Mouse (Mus musculus) liver, embryonic 14.5 days (tissue): ENCODE measurements at regions not wholly inside any gene's neighbourhood (a gene's known extent, or its start where the extent isn't known, plus 50 kb on each side); places are given as distances from the start of the nearest gene placed in this dataset.

Source experiments
- ATAC-seq: fragments of 200-750 bp; cut with Nextera tagmentation; 2 replicates; pipeline ENCODE4 v1.8.0; 2017; ENCODE audit warnings: moderate number of reproducible peaks, mild to moderate bottlenecking, moderate library complexity; ENCODE audit not compliant: insufficient read depth
- DNase-seq, 3 experiments: peaks; one replicate each; pipeline ENCODE4 v3.0.0-alpha.2; 2012 to 2013; ENCODE audit warnings: low read depth in 3 of 3, low spot score in 3 of 3
- H3K27ac ChIP-seq: fragments of 300-500 bp; sonication (generic); 2 replicates; pipeline ENCODE4 v1.5.1; 2014; ENCODE audit warnings: moderate library complexity, mild to moderate bottlenecking, control low read depth, inconsistent platforms
- H3K27me3 ChIP-seq: fragments of 300-500 bp; sonication (generic); 2 replicates; pipeline ENCODE4 v1.6.1; 2014; ENCODE audit warnings: mild to moderate bottlenecking, low read length, moderate library complexity; ENCODE audit not compliant: control insufficient read depth, insufficient read depth
- H3K36me3 ChIP-seq: fragments of 300-500 bp; sonication (generic); replicated peaks from 2 replicates; pipeline ENCODE4 v1.6.1; 2014; ENCODE audit warnings: low read depth; ENCODE audit not compliant: control insufficient read depth, insufficient read depth
- H3K4me1 ChIP-seq, 2 experiments: fragments of 200-500 bp in 1 of 2; fragments of 300-500 bp in 1 of 2; sonication (generic) in 1 of 2; replicated peaks; 2 replicates each; pipeline ENCODE4 v1.6.1; 2012 to 2014; ENCODE audit warnings: antibody characterized with exemption in 1 of 2, inconsistent platforms in 1 of 2, low read length in 1 of 2; ENCODE audit not compliant: control insufficient read depth in 2 of 2, insufficient read depth in 2 of 2
- H3K4me2 ChIP-seq: fragments of 300-500 bp; sonication (generic); 2 replicates; pipeline ENCODE4 v1.6.1; 2014; ENCODE audit warnings: low read depth, mild to moderate bottlenecking, control low read depth, moderate library complexity
- H3K4me3 ChIP-seq, 2 experiments: fragments of 200-500 bp in 1 of 2; fragments of 300-500 bp in 1 of 2; sonication (generic) in 1 of 2; 2 replicates each; pipeline ENCODE4 v1.5.1; 2012 to 2014; ENCODE audit warnings: low read depth in 2 of 2, low read length in 2 of 2, mild to moderate bottlenecking in 2 of 2, control low read depth in 1 of 2, inconsistent platforms in 1 of 2, moderate library complexity in 1 of 2; ENCODE audit not compliant: insufficient read depth in 1 of 2
- H3K9ac ChIP-seq: fragments of 300-500 bp; sonication (generic); replicated peaks from 2 replicates; pipeline ENCODE4 v1.6.1; 2014; ENCODE audit warnings: mild to moderate bottlenecking, control low read depth, moderate library complexity
- H3K9me3 ChIP-seq: fragments of 300-500 bp; sonication (generic); 2 replicates; pipeline ENCODE4 v1.6.1; 2016; ENCODE audit warnings: low read length, mixed read lengths; ENCODE audit not compliant: control insufficient read depth
- CTCF ChIP-seq: IDR thresholded peaks from 2 replicates; pipeline ENCODE4 v1.5.1; 2016; ENCODE audit warnings: antibody characterized with exemption, low read depth, control low read depth
- EP300 ChIP-seq: IDR thresholded peaks from 2 replicates; pipeline ENCODE4 v1.6.1; 2016; ENCODE audit warnings: antibody characterized with exemption, low read depth
- WGBS: fragments of 180-500 bp; shearing (Covaris S2); extraction: QIAGEN DNeasy Blood & Tissue Kit; methylation state at CpG from one replicate; pipeline ENCODE4 v1.1.7; 2014; ENCODE audit not compliant: insufficient replicate concordance; 5-methylcytosine and 5-hydroxymethylcytosine counted together

DNA sequence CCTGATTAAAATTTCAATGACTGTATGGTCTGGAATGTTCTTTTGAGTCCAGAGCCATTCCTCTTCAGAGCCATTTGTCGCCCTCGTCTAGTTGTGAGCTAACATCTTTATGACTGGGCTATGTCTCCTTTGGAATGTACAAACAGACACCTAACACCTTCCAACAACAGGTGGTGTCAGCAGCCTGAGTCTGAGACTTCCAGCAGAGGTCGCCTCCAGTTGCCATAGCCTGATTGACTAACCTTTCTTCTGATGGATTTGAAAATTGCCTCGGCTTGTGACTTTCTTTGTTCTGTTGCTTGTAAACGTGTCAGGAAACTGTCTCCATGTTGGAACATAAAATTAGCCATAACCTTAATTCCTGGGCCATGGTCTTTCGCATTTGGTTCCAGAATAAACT is 284.8 kb upstream of the Hs6st1 start:
- no peak for ATAC-seq
- TF ChIP-seq EP300 (no peak), CTCF (no peak)
- WGBS, result 58% methylated on average over 6 of the region's 6 CpGs

DNA sequence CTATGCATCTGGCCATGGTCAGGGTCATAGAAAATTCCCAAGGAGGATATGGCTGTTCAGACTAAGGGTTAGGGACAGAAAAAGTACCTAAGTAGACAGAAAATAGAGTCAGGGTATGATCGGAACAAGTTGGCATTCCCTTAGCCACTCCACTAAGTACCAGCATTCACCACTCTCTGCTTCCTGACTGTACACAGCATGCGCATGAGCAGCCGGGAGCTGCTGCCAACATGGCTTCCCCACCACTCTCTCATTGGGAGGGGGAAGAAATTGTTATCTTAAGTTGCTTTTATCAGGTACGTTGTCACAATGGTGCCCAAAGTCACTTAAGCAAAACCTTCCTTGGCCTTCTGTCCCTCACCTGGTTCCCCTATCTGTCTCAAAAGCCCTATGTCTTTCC is 282.0 kb upstream of the Hs6st1 start:
- Histone ChIP-seq H3K9me3 (no peaks in the 10 kb centered on the region), H3K27me3 (no peaks in the 10 kb centered on the region), H3K4me2 (no peak overlapping the region), H3K4me1 (no peaks in the 10 kb centered on the region), H3K36me3 (no peaks in the 10 kb centered on the region), H3K4me3 (no peak overlapping the region), H3K9ac (no peak overlapping the region), H3K27ac (no peak overlapping the region)
- ATAC-seq (no peak), DNase-seq (no peak)
- WGBS, result 83% methylated on average over 4 of the region's 4 CpGs
- TF ChIP-seq EP300, result no peak
- TF ChIP-seq CTCF, result no peak

More for the DNA sequence above, 284.8 kb upstream of the Hs6st1 start:
- Histone ChIP-seq H3K4me2 (no peak overlapping the region), H3K36me3 (no peaks in the 10 kb centered on the region), H3K4me1 (no peaks in the 10 kb centered on the region), H3K4me3 (no peak overlapping the region), H3K9ac (no peak overlapping the region), H3K9me3 (no peaks in the 10 kb centered on the region), H3K27me3 (no peaks in the 10 kb centered on the region), H3K27ac (no peak overlapping the region)
- no peak for DNase-seq

DNA sequence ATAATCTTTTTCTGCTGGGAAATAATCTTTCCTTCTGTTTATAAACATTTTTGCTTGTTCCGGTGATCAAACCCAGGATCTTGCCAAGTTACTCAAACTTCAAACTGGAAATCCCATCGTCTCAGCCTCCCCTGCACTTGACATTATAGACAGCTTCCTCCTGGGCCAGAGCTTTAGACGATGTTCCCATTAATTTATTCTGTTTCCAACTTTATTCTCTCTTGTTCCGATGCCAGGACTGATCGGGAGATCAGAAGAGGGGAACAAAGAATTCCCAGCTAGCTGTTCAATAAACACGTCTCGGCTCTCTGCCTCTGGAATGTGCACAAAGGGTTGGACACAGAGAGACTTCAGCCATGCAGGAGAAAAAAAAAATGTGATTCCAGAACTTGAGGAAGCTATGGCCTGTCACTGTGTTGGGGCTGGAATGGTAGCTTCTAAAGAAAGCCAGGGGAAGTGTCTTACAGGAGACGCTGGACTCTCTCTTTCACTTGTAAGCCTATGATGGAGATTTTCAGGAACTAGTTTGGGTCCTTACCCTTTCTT is 281.5 kb upstream of the Hs6st1 start:
- no peak overlapping the region for H3K9ac ChIP-seq
- no peaks in the 10 kb centered on the region for H3K4me1 ChIP-seq
- DNase-seq, result no peak
- no peaks in the 10 kb centered on the region for H3K27me3 ChIP-seq
- H3K4me2 ChIP-seq, result no peak overlapping the region
- WGBS, result 66% methylated on average over 8 of the region's 8 CpGs
- ATAC-seq, result no peak
- no peaks in the 10 kb centered on the region for H3K36me3 ChIP-seq
- H3K9me3 ChIP-seq, result no peaks in the 10 kb centered on the region
- H3K4me3 ChIP-seq, result no peak overlapping the region
- TF ChIP-seq EP300 (no peak), CTCF (no peak)
- no peak overlapping the region for H3K27ac ChIP-seq

DNA sequence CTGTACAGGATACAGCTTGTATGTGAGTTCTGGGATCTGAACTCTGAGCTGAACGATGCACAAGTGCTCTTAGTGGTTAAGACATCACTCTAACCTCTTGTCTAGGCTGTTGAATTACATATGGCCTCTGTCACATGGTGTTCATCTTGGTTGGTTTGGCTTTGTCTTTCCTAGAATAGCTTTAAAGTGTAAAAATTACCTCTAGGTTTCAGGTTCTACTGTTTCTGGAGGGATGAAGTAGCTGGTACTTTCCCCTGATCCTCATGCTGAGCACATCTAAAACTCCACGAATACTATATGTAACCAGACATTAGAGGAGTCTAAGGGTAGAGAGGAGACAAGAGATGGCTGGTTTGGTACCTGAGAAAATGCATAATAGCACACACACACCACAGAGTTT is 271.1 kb upstream of the Hs6st1 start:
- no peak overlapping the region for H3K4me3 ChIP-seq
- WGBS, result 35% methylated on average over 2 of the region's 2 CpGs
- H3K27ac ChIP-seq, result no peak overlapping the region
- no peaks in the 10 kb centered on the region for H3K36me3 ChIP-seq
- H3K27me3 ChIP-seq, result no peaks in the 10 kb centered on the region
- no peaks in the 10 kb centered on the region for H3K9me3 ChIP-seq
- H3K9ac ChIP-seq, result no peak overlapping the region
- H3K4me1 ChIP-seq, result no peaks in the 10 kb centered on the region
- DNase-seq, result no peak
- TF ChIP-seq CTCF (no peak), EP300 (no peak)
- no peak overlapping the region for H3K4me2 ChIP-seq
- no peak for ATAC-seq

DNA sequence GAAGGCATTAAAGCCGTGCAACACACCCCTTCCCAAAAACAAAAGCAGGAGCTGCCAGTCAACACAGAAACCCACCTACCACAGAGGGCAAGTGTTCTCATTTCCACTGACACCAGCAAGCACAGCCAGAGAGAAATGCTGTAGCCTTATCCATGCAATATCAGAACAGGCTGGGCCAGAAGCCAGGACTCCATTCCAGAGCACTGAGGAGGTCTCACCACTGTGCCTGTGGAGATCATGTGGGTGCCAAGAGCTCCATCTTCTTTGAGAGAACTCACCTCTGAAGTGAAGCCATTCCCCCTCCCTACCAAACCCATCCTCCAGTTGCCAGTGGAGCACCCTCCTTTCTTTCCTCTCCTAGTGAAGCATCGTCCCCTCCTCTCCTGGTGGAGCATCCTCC is 270.7 kb upstream of the Hs6st1 start:
- Histone ChIP-seq H3K36me3 (no peaks in the 10 kb centered on the region), H3K4me3 (no peak overlapping the region), H3K9ac (no peak overlapping the region), H3K4me1 (no peaks in the 10 kb centered on the region), H3K9me3 (no peaks in the 10 kb centered on the region), H3K27ac (no peak overlapping the region), H3K27me3 (no peaks in the 10 kb centered on the region), H3K4me2 (no peak overlapping the region)
- ATAC-seq (no peak), DNase-seq (no peak)
- TF ChIP-seq CTCF, result no peak
- no peak for TF ChIP-seq EP300
- 58% methylated on average over 2 of the region's 2 CpGs for WGBS
